Mouse (Mus musculus) forebrain, embryonic 16.5 days (tissue): ENCODE data around the gene Mlycd. TPM values are rescaled to one million over a fixed set of nuclear protein-coding genes. Genes with fewer than 3 reads are reported as not detected.

ENCODE experiments used
- ATAC-seq: fragments of 200-750 bp; cut with Nextera tagmentation; 2 replicates; pipeline ENCODE4 v1.8.0; 2017; ENCODE audit warnings: mild to moderate bottlenecking, moderate library complexity
- H3K27ac ChIP-seq: fragments of 300-500 bp; sonication (generic); 2 replicates; pipeline ENCODE4 v1.5.1; 2014; ENCODE audit warnings: low read length, control low read depth
- H3K27me3 ChIP-seq: fragments of 300-500 bp; sonication (generic); replicated peaks from 2 replicates; pipeline ENCODE4 v1.6.1; 2014; ENCODE audit warnings: low read length; ENCODE audit not compliant: control insufficient read depth, insufficient read depth
- H3K36me3 ChIP-seq: fragments of 300-500 bp; sonication (generic); 2 replicates; pipeline ENCODE4 v1.6.1; 2014; ENCODE audit not compliant: control insufficient read depth, insufficient read depth
- H3K4me1 ChIP-seq: fragments of 300-500 bp; sonication (generic); replicated peaks from 2 replicates; pipeline ENCODE4 v1.6.1; 2014; ENCODE audit warnings: low read length; ENCODE audit not compliant: control insufficient read depth, insufficient read depth
- H3K4me2 ChIP-seq: fragments of 300-500 bp; sonication (generic); 2 replicates; pipeline ENCODE4 v1.6.1; 2014; ENCODE audit warnings: mild to moderate bottlenecking, low read length, control low read depth
- H3K4me3 ChIP-seq: fragments of 300-500 bp; sonication (generic); replicated peaks from 2 replicates; pipeline ENCODE4 v1.5.1; 2014; ENCODE audit warnings: mild to moderate bottlenecking, low read length, control low read depth
- H3K9ac ChIP-seq: fragments of 300-500 bp; sonication (generic); replicated peaks from 2 replicates; pipeline ENCODE4 v1.6.1; 2014; ENCODE audit warnings: low read depth, low read length, control low read depth
- H3K9me3 ChIP-seq: fragments of 300-500 bp; sonication (generic); 2 replicates; pipeline ENCODE4 v1.6.1; 2016; ENCODE audit warnings: low read length; ENCODE audit not compliant: control insufficient read depth
- WGBS: fragments of 180-500 bp; shearing (Covaris S2); extraction: QIAGEN DNeasy Blood & Tissue Kit; methylation state at CpG from one replicate; pipeline ENCODE4 v1.1.7; 2014; 5-methylcytosine and 5-hydroxymethylcytosine counted together
- polyA plus RNA-seq: library from polyadenylated mRNA; unstranded; fragments of >200 nt; fragmentation: Nextera tagmentation; extraction: Ambion mirVana; gene quantifications from 2 replicates; pipeline ENCODE4 v1.2.1, GENCODE M21; 2015

Mlycd gene
- polyA plus RNA-seq, 1 experiment from 2014 or later = 13.9 TPM

GRCm38 (mm10) chr8:119413605-119414004, 18.9 kb downstream of the Mlycd start:
- Histone ChIP-seq H3K27me3 (0 out of 2 replicates have a peak, but pooled peaks cover 2% of the 10 kb centered on the region), H3K4me1 (peaks cover 3% of the 10 kb centered on the region; the same call in 1 of the 2 replicates), H3K4me3 (no peak overlapping the region), H3K4me2 (no peak overlapping the region), H3K27ac (no peak overlapping the region), H3K9me3 (no peaks in the 10 kb centered on the region), H3K9ac (no peak overlapping the region), H3K36me3 (peaks cover 6% of the 10 kb centered on the region)
- WGBS = 85% methylated on average over 10 of the region's 10 CpGs
- no peak for ATAC-seq

DNA sequence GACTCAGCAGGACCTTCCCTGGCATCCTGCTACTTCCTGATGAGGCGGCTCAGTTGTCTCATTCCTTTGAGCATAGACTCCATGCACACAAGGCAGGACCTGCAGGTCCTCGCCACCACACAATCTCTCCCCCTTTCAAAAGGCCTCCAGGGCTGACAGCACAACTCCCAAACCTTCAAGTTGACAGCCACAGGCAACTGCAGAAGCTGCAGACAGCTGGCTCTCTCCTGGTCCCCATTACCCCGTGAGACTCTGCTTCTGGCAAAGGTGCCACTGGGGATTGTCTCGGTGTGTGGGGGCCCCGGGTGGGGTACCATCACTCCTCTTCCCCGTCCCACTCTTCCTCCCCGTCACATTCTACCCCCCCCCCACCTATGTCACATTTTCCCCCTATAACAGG, 25.6 kb downstream of the Mlycd start:
- H3K9me3 ChIP-seq = no peaks in the 10 kb centered on the region
- no peak overlapping the region for H3K4me3 ChIP-seq
- no peaks in the 10 kb centered on the region for H3K36me3 ChIP-seq
- no peak overlapping the region for H3K4me2 ChIP-seq
- H3K9ac ChIP-seq = no peak overlapping the region
- no peaks in the 10 kb centered on the region for H3K27me3 ChIP-seq
- no peak overlapping the region for H3K27ac ChIP-seq
- WGBS = 79% methylated on average over 7 of the region's 7 CpGs
- ATAC-seq = no peak
- H3K4me1 ChIP-seq = peaks cover 8% of the 10 kb centered on the region

GRCm38 (mm10) chr8:119421603-119422122, 27.0 kb downstream of the Mlycd start:
- no peak overlapping the region for H3K27ac ChIP-seq
- no peaks in the 10 kb centered on the region for H3K9me3 ChIP-seq
- no peaks in the 10 kb centered on the region for H3K36me3 ChIP-seq
- no peak overlapping the region for H3K4me3 ChIP-seq
- peaks cover 8% of the 10 kb centered on the region for H3K4me1 ChIP-seq
- WGBS = 62% methylated on average over 9 of the region's 9 CpGs
- ATAC-seq = no peak
- H3K9ac ChIP-seq = no peak overlapping the region
- no peaks in the 10 kb centered on the region for H3K27me3 ChIP-seq
- no peak overlapping the region for H3K4me2 ChIP-seq

DNA sequence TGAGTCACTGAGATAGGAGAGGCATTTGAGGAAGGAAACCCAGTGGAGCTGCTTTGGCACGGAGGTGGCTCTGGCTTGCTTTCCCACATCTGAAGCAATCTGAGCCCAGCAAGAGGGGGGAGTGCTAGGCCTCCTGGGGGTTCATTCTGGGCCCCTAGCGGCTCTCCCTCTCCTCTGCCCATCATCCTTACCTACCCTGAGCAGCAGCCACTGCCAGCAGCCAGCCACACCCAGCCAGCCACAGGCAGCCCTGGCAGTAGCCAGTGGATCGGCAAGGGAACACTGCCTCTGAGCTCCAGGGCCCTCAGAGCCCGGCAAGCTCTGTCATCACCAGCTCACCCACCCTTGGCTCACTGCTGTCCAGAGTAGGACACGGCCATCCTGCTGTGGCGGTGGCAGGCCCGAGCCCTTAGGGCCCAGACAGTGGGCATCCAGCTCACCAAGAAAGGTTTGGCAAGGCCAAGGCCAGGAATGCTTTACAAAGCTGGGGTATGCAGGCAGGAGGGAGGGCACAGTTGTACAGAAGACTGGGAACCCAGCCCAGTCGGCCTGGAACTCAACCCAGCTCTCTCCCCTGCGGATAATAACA, 27.5 kb downstream of the Mlycd start:
- H3K4me1 ChIP-seq = peaks cover 8% of the 10 kb centered on the region
- no peaks in the 10 kb centered on the region for H3K27me3 ChIP-seq
- H3K9ac ChIP-seq = no peak overlapping the region
- no peak overlapping the region for H3K4me2 ChIP-seq
- H3K27ac ChIP-seq = no peak overlapping the region
- H3K9me3 ChIP-seq = no peaks in the 10 kb centered on the region
- ATAC-seq = peak; percentile 33; the same call in 1 of the 2 replicates
- WGBS = 47% methylated on average over 9 of the region's 9 CpGs
- H3K36me3 ChIP-seq = no peaks in the 10 kb centered on the region
- H3K4me3 ChIP-seq = no peak overlapping the region

DNA sequence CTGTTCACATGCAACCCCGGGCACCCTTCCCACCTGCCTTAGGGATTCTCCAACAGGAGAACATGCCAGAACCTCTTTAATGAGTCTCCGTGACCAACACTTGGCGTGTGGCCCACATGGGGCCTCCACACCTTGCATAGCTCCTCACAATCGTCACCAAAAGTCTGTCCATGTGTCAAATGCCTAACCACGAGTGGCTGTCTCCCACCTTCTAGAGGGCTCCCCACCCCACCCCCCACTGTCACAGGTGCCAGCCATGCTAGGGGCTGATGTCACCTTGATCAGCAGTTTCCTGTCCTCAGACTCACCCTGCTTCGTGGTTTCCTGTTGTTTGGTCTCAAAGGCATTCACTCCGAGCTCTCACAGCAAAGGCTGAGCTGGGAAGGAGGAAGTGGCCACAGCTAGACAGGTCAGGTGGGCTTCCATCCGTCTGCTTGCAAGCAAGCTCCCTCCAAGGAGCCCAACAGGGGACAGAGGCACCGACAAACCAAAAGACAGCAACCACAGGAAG, 29.0 kb downstream of the Mlycd start:
- Histone ChIP-seq H3K27ac (no peak overlapping the region), H3K4me2 (no peak overlapping the region), H3K36me3 (no peaks in the 10 kb centered on the region), H3K27me3 (no peaks in the 10 kb centered on the region), H3K4me3 (no peak overlapping the region), H3K9ac (no peak overlapping the region), H3K9me3 (no peaks in the 10 kb centered on the region), H3K4me1 (peaks cover 8% of the 10 kb centered on the region)
- no peak for ATAC-seq
- 64% methylated on average over 9 of the region's 9 CpGs for WGBS

DNA sequence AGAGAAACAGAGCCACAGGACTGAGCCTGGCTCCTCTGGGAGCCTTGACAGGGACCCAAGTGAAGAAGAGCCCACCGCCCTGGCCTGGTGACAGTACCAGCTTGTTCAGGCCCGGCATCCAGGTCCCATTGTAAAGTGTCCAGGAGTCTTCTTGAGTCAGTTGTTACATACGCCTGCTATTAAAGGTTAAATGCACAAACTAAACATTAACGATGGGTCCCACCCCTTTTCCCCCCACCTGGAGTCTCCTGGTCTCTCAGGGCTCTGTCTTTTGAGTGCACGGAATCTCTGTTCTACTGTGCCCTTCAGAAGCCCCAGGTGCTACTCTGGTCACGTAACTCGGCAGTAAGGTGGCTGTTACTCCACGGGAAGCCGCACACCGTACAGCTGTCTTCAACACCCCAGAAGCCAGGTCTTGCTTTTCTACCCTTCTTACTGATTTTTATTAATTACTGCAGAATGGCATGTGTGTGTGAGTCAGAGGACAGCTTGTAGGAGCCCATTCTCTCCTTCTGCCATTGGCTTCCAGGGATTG, 29.6 kb downstream of the Mlycd start:
- Histone ChIP-seq H3K27ac (0 out of 2 replicates have a peak overlapping the region, but pooled peaks have one; percentile 11), H3K4me1 (peaks cover 8% of the 10 kb centered on the region), H3K36me3 (no peaks in the 10 kb centered on the region), H3K4me3 (no peak overlapping the region), H3K27me3 (no peaks in the 10 kb centered on the region), H3K9ac (no peak overlapping the region), H3K9me3 (no peaks in the 10 kb centered on the region), H3K4me2 (no peak overlapping the region)
- WGBS = 81% methylated on average over 10 of the region's 10 CpGs
- ATAC-seq = no peak

DNA sequence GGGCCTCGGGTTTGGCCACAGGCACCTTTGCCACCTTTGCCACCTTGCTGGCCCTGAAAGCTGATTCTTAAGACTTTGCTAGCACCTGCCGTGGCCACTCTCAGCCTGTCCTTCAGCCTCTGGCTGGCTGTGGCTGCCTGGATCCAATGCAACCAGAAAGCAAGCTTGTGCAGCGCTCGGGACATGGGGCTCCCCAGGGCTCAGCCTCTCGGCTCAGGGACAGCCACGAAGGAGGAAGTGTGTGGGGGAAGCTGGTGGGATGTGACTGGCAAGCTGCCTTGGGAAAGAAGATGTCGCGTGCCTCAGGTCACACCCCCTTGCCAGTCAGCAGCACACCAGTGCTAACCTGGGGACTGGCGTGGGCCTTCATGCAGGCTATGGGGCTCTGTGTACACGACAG, 30.1 kb downstream of the Mlycd start:
- WGBS = 80% methylated on average over 10 of the region's 10 CpGs

GRCm38 (mm10) chr8:119425533-119425932, 30.9 kb downstream of the Mlycd start:
- no peaks in the 10 kb centered on the region for H3K27me3 ChIP-seq
- no peaks in the 10 kb centered on the region for H3K36me3 ChIP-seq
- H3K9ac ChIP-seq = no peak overlapping the region
- H3K4me1 ChIP-seq = peaks cover 8% of the 10 kb centered on the region
- H3K27ac ChIP-seq = no peak overlapping the region; the same call in 1 of the 2 replicates
- H3K4me3 ChIP-seq = no peak overlapping the region
- 92% methylated on average over 10 of the region's 10 CpGs for WGBS
- H3K4me2 ChIP-seq = no peak overlapping the region
- H3K9me3 ChIP-seq = no peaks in the 10 kb centered on the region
- no peak for ATAC-seq

More for the DNA sequence above, 30.1 kb downstream of the Mlycd start:
- Histone ChIP-seq H3K36me3 (no peaks in the 10 kb centered on the region), H3K27me3 (no peaks in the 10 kb centered on the region), H3K4me1 (peaks cover 8% of the 10 kb centered on the region), H3K27ac (no peak overlapping the region), H3K4me2 (no peak overlapping the region), H3K9me3 (no peaks in the 10 kb centered on the region), H3K4me3 (no peak overlapping the region), H3K9ac (no peak overlapping the region)
- ATAC-seq = no peak

- no peak for ATAC-seq
- H3K4me3 ChIP-seq = no peak overlapping the region
- H3K4me2 ChIP-seq = no peak overlapping the region
- H3K27ac ChIP-seq = no peak overlapping the region
- H3K27me3 ChIP-seq = no peaks in the 10 kb centered on the region
- H3K4me1 ChIP-seq = peaks cover 8% of the 10 kb centered on the region
- 80% methylated on average over 6 of the region's 6 CpGs for WGBS
- no peak overlapping the region for H3K9ac ChIP-seq
- H3K9me3 ChIP-seq = no peaks in the 10 kb centered on the region
- H3K36me3 ChIP-seq = no peaks in the 10 kb centered on the region
Observed at GRCm38 (mm10) chr8:119426069-119426735, 31.5 kb downstream of the Mlycd start.
